Mouse (Mus musculus) embryonic facial prominence, embryonic 13.5 days (tissue): Measurements from ENCODE around the gene Ntn1. TPM values are rescaled to one million over a fixed set of nuclear protein-coding genes. Genes with fewer than 3 reads are reported as not detected.
A peak's percentile ranks its signal among the peaks of the same experiment; 100 is the strongest.

Source experiments
- ATAC-seq: fragments of 200-750 bp; cut with Nextera tagmentation; 2 replicates; pipeline ENCODE4 v1.8.0; 2017; ENCODE audit warnings: low read depth; ENCODE audit not compliant: insufficient number of reproducible peaks, insufficient read depth, low FRiP score, low TSS enrichment
- H3K27ac ChIP-seq: fragments of 300-500 bp; sonication (generic); 2 replicates; pipeline ENCODE4 v1.5.1; 2015; ENCODE audit warnings: moderate library complexity, mild to moderate bottlenecking, inconsistent platforms
- H3K27me3 ChIP-seq: fragments of 300-500 bp; sonication (generic); 2 replicates; pipeline ENCODE4 v1.6.1; 2015; ENCODE audit warnings: mild to moderate bottlenecking, inconsistent platforms
- H3K36me3 ChIP-seq: fragments of 300-500 bp; sonication (generic); 2 replicates; pipeline ENCODE4 v1.6.1; 2015; ENCODE audit warnings: mild to moderate bottlenecking, inconsistent platforms
- H3K4me1 ChIP-seq: fragments of 300-500 bp; sonication (generic); 2 replicates; pipeline ENCODE4 v1.6.1; 2015; ENCODE audit warnings: inconsistent platforms
- H3K4me2 ChIP-seq: fragments of 300-500 bp; sonication (generic); 2 replicates; pipeline ENCODE4 v1.6.1; 2015; ENCODE audit warnings: moderate library complexity, mild to moderate bottlenecking, inconsistent platforms
- H3K4me3 ChIP-seq: fragments of 300-500 bp; sonication (generic); 2 replicates; pipeline ENCODE4 v1.5.1; 2015; ENCODE audit warnings: mild to moderate bottlenecking, inconsistent platforms
- H3K9ac ChIP-seq: fragments of 300-500 bp; sonication (generic); 2 replicates; pipeline ENCODE4 v1.6.1; 2015; ENCODE audit warnings: mild to moderate bottlenecking, inconsistent platforms
- H3K9me3 ChIP-seq: fragments of 300-500 bp; sonication (generic); 2 replicates; pipeline ENCODE4 v1.6.1; 2016; ENCODE audit warnings: inconsistent platforms
- WGBS: fragments of 180-500 bp; shearing (Covaris S2); methylation state at CpG from one replicate; pipeline ENCODE4 v1.1.7; 2015; ENCODE audit warnings: mixed read lengths; 5-methylcytosine and 5-hydroxymethylcytosine counted together
- polyA plus RNA-seq: library from polyadenylated mRNA; unstranded; fragments of >200 nt; fragmentation: Nextera tagmentation; extraction: Ambion mirVana; gene quantifications from 2 replicates; pipeline ENCODE4 v1.2.1, GENCODE M21; 2015

The Ntn1 gene
- polyA plus RNA-seq, 1 experiment from 2014 or later = 7.1 TPM

DNA sequence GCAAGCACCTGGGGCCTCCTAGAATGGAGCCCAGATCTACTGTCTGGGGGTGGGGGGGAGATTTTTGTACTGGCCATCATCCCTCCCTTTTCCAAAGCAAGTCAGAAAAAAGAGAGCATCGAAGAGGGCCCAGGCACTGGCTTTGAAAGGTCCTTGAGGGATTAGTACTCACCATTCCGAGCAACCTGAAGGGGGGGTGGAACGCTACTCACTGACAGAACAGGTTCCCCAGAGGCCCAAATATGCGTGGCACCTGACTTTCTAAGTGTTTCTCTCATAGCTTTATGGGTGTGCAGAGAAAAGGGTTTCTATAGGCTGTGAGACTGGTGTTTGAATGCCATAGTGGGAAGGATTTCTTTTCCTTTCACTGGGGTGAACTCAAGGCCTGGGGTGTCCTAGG is 142.1 kb downstream of the Ntn1 start:
- Histone ChIP-seq H3K9ac (no peak overlapping the region), H3K4me3 (no peak overlapping the region), H3K36me3 (0 out of 2 replicates have a peak, but pooled peaks cover 4% of the 10 kb centered on the region), H3K4me2 (no peak overlapping the region), H3K4me1 (peaks cover 9% of the 10 kb centered on the region), H3K27ac (no peak overlapping the region), H3K9me3 (no peaks in the 10 kb centered on the region), H3K27me3 (no peaks in the 10 kb centered on the region)
- no peak for ATAC-seq
- 68% methylated on average over 4 of the region's 4 CpGs for WGBS

DNA sequence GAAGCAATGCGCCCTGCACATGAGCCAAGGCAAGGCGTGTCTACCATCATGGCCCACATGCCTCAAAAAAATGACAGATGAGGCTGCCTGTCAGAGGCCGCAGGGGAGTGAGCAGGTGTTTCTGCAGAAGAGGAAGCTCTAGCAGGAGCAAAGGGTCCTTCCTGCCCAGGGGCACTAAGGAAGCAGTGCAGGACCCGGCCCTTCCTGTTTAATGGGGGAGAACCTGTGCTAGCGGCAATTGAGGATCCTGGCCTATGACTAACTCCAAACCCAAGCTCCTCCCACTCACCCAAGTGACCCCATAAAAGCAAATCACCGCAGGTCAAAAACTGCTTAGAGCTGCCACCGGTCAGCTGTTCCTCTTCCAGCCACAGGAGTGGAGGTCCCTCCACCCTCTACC is 147.1 kb downstream of the Ntn1 start:
- H3K9ac ChIP-seq = no peak overlapping the region
- no peaks in the 10 kb centered on the region for H3K9me3 ChIP-seq
- H3K4me1 ChIP-seq = peaks cover 13% of the 10 kb centered on the region
- no peak overlapping the region for H3K4me3 ChIP-seq
- H3K27ac ChIP-seq = no peak overlapping the region
- H3K4me2 ChIP-seq = no peak overlapping the region
- ATAC-seq = no peak
- H3K27me3 ChIP-seq = no peaks in the 10 kb centered on the region
- 79% methylated on average over 7 of the region's 7 CpGs for WGBS
- H3K36me3 ChIP-seq = no peaks in the 10 kb centered on the region

DNA sequence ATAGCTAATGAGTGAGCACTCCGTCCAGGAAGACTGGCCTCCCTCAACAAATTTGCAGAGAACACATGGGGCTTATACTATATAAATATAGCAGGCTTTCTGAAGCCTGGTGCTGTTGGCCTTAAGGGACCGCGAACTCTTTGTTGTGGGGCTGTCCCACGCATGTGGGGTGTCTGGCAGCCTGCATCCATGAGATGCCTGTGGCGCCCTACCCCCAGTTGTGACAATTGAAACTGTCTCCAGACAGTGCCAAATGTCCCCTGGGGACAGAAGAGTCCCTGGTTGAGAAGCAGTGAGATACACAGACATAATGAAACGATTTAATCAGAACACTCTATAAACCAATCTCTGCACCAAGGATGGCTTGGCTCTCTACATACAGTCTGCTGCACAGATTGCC is 150.5 kb downstream of the Ntn1 start:
- Histone ChIP-seq H3K27me3 (no peaks in the 10 kb centered on the region), H3K4me1 (peaks cover 13% of the 10 kb centered on the region), H3K9ac (no peak overlapping the region), H3K4me3 (no peak overlapping the region), H3K9me3 (no peaks in the 10 kb centered on the region), H3K27ac (no peak overlapping the region; the same call in 1 of the 2 replicates), H3K36me3 (0 out of 2 replicates have a peak, but pooled peaks cover under 1% of the 10 kb centered on the region), H3K4me2 (no peak overlapping the region)
- no peak for ATAC-seq
- 58% methylated on average over 6 of the region's 6 CpGs for WGBS

DNA sequence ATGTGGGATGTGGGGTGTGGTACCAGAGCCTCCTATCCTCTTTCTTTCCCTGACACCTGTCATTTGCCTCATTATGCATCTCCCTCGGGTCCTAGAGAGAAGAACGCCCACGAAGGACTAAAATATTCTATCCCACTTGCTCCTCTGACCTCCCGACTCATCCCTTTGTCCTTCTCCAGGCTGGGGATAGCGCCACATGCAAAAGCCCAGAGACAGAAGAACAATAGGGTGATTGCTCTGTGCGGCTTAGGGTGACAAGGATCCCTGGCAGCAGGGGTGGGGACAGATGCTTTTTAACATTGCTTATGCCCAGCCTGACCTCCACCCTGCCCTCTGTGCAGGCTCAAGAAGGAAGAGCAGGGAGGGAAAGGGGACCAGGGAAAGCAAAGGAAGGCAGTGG is 152.7 kb downstream of the Ntn1 start:
- Histone ChIP-seq H3K9me3 (peaks cover 4% of the 10 kb centered on the region; the same call in 1 of the 2 replicates), H3K4me3 (no peak overlapping the region), H3K27me3 (0 out of 2 replicates have a peak, but pooled peaks cover 3% of the 10 kb centered on the region), H3K36me3 (0 out of 2 replicates have a peak, but pooled peaks cover 3% of the 10 kb centered on the region), H3K4me1 (peaks cover 13% of the 10 kb centered on the region), H3K9ac (no peak overlapping the region), H3K4me2 (no peak overlapping the region), H3K27ac (no peak overlapping the region)
- ATAC-seq = no peak
- 28% methylated on average over 6 of the region's 6 CpGs for WGBS

DNA sequence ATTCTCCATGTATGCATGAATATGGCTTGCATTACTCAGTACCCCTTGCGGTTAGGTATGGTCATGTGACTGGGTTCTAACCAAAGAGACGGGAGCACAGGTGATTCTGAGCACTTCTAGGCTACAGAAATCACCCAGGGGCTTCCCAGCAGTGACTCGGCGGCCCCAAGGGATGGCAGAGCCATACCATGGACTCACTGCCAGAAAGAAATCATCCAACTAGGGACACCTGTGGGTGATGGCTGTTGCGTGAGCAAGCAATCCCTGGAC is 155.7 kb downstream of the Ntn1 start:
- peaks cover 4% of the 10 kb centered on the region; the same call in 1 of the 2 replicates for H3K9me3 ChIP-seq

DNA sequence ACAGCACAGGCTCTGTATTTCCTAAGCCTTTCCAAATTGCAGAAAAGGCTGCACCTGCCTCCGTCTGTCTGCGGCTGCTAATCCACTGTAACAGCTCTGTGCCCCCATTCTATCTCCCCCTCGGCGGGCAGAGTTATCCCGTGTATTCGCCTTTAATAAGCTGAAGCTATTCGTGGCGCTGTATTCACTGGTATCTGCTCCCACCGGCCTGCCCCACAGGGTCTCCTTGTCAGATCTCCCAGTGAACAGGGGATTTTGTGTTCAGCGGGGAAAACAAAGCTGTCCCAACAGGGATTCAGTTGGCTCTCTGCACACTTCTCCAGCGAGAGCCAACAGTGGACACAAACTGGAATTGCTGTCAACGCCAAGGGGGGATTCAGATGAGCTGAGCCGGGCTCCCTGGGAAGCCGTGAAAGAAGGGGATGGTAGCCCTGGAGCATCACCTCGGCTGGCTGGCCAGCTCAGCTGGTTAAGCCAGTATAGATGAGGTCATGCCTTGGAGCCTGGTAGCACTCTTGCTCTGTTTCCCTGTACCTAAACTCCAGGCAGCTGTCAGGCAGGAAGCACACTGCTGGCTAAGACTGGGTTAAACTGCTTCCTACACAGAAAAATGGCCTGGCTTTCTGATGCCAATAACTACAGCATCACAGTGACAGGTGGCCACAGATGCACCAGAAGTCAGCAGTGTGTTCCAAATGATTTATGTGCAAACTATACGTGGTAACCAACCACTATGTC is 156.2 kb downstream of the Ntn1 start:
- peaks cover 4% of the 10 kb centered on the region; the same call in 1 of the 2 replicates for H3K9me3 ChIP-seq
- H3K27me3 ChIP-seq = 0 out of 2 replicates have a peak, but pooled peaks cover 3% of the 10 kb centered on the region
- H3K36me3 ChIP-seq = 0 out of 2 replicates have a peak, but pooled peaks cover 3% of the 10 kb centered on the region
- H3K27ac ChIP-seq = no peak overlapping the region
- H3K9ac ChIP-seq = no peak overlapping the region
- H3K4me2 ChIP-seq = no peak overlapping the region
- ATAC-seq = no peak
- H3K4me3 ChIP-seq = no peak overlapping the region
- WGBS = 68% methylated on average over 16 of the region's 16 CpGs
- peaks cover 7% of the 10 kb centered on the region for H3K4me1 ChIP-seq

More for the DNA sequence above, 155.7 kb downstream of the Ntn1 start:
- Histone ChIP-seq H3K4me2 (no peak overlapping the region), H3K9ac (no peak overlapping the region), H3K36me3 (0 out of 2 replicates have a peak, but pooled peaks cover 3% of the 10 kb centered on the region), H3K4me3 (no peak overlapping the region), H3K4me1 (peaks cover 4% of the 10 kb centered on the region), H3K27me3 (0 out of 2 replicates have a peak, but pooled peaks cover 3% of the 10 kb centered on the region), H3K27ac (no peak overlapping the region)
- 78% methylated on average over 5 of the region's 5 CpGs for WGBS
- no peak for ATAC-seq

DNA sequence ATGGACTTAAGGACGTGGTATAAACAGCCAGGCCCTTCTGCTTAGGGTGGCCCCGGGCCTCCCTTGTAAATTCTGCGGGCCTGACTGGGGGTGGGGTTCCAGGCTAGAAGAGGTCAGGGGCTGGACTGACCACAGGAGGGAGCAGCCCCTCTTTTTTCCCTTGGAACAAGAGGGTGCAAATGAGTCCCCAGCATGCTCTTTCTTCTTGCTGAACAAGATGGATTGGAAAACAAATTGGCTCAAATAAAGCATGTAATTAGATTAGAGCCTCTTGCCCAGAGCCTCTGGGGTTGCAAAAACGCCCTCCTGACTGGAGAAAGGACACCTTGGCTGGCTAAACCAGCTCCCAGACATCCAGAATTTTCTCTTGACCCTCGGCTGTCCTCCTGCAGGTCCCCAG is 160.9 kb downstream of the Ntn1 start:
- no peak for ATAC-seq
- Histone ChIP-seq H3K4me3 (no peak overlapping the region), H3K36me3 (no peaks in the 10 kb centered on the region), H3K27ac (no peak overlapping the region), H3K4me1 (peaks cover 11% of the 10 kb centered on the region; the same call in 1 of the 2 replicates), H3K9me3 (peaks cover 5% of the 10 kb centered on the region), H3K4me2 (no peak overlapping the region), H3K9ac (no peak overlapping the region), H3K27me3 (peaks cover 6% of the 10 kb centered on the region; the same call in 1 of the 2 replicates)
- 29% methylated on average over 5 of the region's 5 CpGs for WGBS

DNA sequence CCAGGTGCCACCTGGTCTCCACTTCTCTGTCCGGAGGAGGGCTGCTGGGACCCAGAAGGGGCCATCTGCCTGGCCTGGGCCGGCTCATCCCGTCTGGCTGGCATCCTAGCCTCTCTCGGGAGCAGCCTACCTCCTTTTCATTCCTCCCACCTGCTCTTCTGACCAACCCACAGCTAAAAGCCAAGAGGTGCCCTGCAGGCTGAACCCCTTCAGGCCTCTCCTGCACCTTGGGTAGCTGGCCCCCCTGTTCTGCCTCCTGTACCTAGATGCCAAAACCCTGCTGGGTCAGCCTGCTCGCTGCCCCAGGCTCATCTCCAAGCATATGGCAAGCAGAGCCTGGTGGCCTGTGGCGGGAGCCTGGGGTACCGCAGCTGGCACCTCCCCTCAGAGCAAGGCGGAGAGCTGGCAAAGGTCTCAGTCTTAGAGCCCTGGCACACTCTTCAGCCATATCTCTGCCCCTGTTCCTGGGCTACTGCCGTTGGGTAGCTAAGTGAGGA is 167.1 kb downstream of the Ntn1 start:
- peaks cover 3% of the 10 kb centered on the region; the same call in 1 of the 2 replicates for H3K27me3 ChIP-seq
- no peak for ATAC-seq
- no peak overlapping the region for H3K9ac ChIP-seq
- H3K4me3 ChIP-seq = no peak overlapping the region
- H3K36me3 ChIP-seq = no peaks in the 10 kb centered on the region
- no peak overlapping the region for H3K4me2 ChIP-seq
- H3K9me3 ChIP-seq = peaks cover 5% of the 10 kb centered on the region
- H3K27ac ChIP-seq = no peak overlapping the region
- 83% methylated on average over 9 of the region's 9 CpGs for WGBS
- peaks cover 16% of the 10 kb centered on the region for H3K4me1 ChIP-seq

DNA sequence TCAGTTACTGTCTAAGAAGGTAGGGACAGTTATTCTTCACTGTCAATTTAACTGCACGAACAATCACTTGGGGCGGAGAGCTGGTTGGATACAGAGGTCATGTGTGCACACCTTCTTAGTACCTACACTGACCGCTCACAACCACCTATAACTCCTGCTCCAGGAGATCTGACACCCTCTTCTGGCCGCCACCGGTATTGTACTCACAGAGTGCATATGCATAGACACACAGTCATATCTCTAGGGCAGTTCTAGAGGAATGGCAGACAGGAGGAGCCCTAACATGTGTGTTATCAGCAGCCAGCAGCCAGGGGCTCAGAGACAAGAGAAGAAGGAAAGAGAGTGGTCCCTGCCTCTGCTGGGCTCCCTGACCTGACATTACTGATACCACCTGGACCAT is 169.1 kb downstream of the Ntn1 start:
- no peaks in the 10 kb centered on the region for H3K36me3 ChIP-seq
- no peak overlapping the region for H3K4me2 ChIP-seq
- H3K4me1 ChIP-seq = peaks cover 15% of the 10 kb centered on the region
- no peak overlapping the region for H3K9ac ChIP-seq
- peaks cover 5% of the 10 kb centered on the region for H3K9me3 ChIP-seq
- H3K27ac ChIP-seq = no peak overlapping the region
- 96% methylated on average over 5 of the region's 5 CpGs for WGBS
- ATAC-seq = no peak
- H3K4me3 ChIP-seq = no peak overlapping the region
- H3K27me3 ChIP-seq = no peaks in the 10 kb centered on the region

DNA sequence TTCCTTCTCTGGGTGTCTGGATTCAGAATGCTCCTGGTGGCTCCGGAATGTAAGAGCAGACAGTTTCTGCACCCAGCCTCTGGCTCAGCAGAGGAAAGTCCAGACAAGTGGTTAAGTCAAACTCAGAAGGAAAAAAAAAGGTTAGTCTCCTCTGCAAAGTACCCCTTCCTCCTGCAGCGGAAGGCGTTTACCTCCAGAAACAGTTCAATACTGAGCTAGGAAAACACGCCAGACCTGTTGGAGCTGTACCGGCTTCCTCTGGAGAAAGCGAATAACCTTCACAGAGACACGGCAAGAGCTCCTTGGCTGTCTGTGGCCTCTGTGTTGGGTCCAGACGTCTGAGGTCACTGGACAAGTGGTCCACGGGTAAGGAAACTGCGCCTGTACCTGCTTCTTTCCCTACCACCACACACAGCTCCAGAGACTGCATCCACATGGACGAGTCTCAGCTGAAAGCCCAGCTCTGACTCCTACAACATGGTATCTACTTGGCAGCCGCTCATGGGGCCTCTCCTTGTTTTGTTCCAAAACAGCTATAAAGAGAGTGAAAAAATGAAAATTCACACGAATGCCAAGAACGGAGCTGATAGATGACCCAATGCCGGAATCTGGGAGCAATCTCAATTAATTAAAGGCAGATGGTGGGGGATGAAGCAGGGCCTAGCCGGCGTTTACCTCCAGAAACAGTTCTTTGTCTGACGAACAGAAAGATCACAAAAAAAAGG is 171.5 kb downstream of the Ntn1 start:
- Histone ChIP-seq H3K9ac (peak overlapping the region; percentile 32; the same call in 1 of the 2 replicates), H3K9me3 (no peaks in the 10 kb centered on the region), H3K36me3 (no peaks in the 10 kb centered on the region), H3K4me1 (peaks cover 15% of the 10 kb centered on the region), H3K4me2 (peak overlapping the region; percentile 17; the same call in 1 of the 2 replicates), H3K27me3 (no peaks in the 10 kb centered on the region), H3K4me3 (no peak overlapping the region), H3K27ac (peak overlapping the region; percentile 77)
- WGBS = 35% methylated on average over 18 of the region's 18 CpGs
- no peak for ATAC-seq

DNA sequence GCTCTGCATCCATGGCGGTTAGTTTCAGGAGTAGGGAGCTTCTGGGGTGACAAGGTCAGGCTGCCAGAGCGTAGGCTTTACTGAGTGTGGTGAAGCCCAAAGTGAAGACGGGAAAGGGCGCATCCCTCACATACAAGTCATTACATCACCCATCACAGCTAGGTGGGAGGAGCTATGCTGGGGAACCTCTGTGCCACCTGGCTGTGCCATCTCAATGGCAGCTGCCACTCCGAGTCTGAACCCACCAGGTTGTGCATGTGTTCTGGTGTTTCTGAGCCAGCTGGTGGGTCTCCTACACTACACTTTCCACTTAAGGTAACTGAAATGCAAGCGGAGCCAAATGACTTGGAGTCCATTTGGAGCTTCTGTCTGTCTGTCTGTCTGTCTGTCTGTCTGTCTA is 172.8 kb downstream of the Ntn1 start:
- no peaks in the 10 kb centered on the region; the same call in 1 of the 2 replicates for H3K27me3 ChIP-seq
- no peak overlapping the region for H3K4me3 ChIP-seq
- no peak overlapping the region for H3K27ac ChIP-seq
- H3K36me3 ChIP-seq = no peaks in the 10 kb centered on the region
- ATAC-seq = no peak
- no peak overlapping the region for H3K4me2 ChIP-seq
- no peaks in the 10 kb centered on the region for H3K9me3 ChIP-seq
- 94% methylated on average over 6 of the region's 6 CpGs for WGBS
- H3K9ac ChIP-seq = no peak overlapping the region
- H3K4me1 ChIP-seq = peaks cover 15% of the 10 kb centered on the region
